Mouse (Mus musculus) layer of hippocampus, postnatal 14 days (tissue): ENCODE results near the gene Qrsl1. TPM values are rescaled to one million over a fixed set of nuclear protein-coding genes. Genes with fewer than 3 reads are reported as not detected.
A peak's percentile ranks its signal among the peaks of the same experiment; 100 is the strongest.
"Not testable (repeated sequence)": the region's sequence is repeated elsewhere in the genome, so short reads cannot be mapped to it uniquely, and the experiment has no call there.

Experiments
- DNase-seq, 2 experiments: peaks; one replicate each; pipeline ENCODE4 v3.0.0; 2021 to 2022; ENCODE audit warnings: low spot score in 2 of 2, mixed read lengths in 1 of 2
- long read RNA-seq, 2 experiments: library from polyadenylated mRNA; stranded (forward); transcript quantifications; one replicate each; pipeline ENCODE4 v2.0.0; 2021
- total RNA-seq, 2 experiments: library from RNA; stranded (reverse); gene quantifications; 2 replicates each; pipeline ENCODE4 v1.2.3; 2021

Qrsl1 gene
- 10 to 100 TPM; 13.5 to 14.6 TPM for total RNA-seq
- long read RNA-seq, experiment 1, transcript Qrsl1-201 (11 exons, 1,981 nt): major isoform, 14 of 19 reads
- long read RNA-seq, experiment 1, partial matches to known transcripts: 1 of 19 reads
- long read RNA-seq, experiment 1, other reads (novel, unspliced or antisense): 4 of 19 reads
- long read RNA-seq, experiment 2, transcript Qrsl1-201 (11 exons, 1,981 nt): major isoform, 20 of 25 reads
- long read RNA-seq, experiment 2, partial matches to known transcripts: 2 of 25 reads
- long read RNA-seq, experiment 2, other reads (novel, unspliced or antisense): 3 of 25 reads

- peak; percentile 94 to 95 for DNase-seq
Measured at GRCm38 (mm10) chr10:43901578-43902194, at the start of gene Qrsl1, which contains the start of gene Rtn4ip1. Qrsl1 (minus strand) TSS chr10:43901745. Rtn4ip1 (plus strand) TSS chr10:43901807.

GRCm38 (mm10) chr10:43945435-43945834 lies 43.9 kb upstream of the Qrsl1 start:
- DNase-seq: no peak

GRCm38 (mm10) chr10:43943736-43944135 lies 42.2 kb upstream of the Qrsl1 start:
- no peak for DNase-seq

GRCm38 (mm10) chr10:43939136-43939662 lies 37.7 kb upstream of the Qrsl1 start:
- no peak for DNase-seq

- DNase-seq: no peak
Measured at GRCm38 (mm10) chr10:43928596-43928995, 27.1 kb upstream of the Qrsl1 start.

GRCm38 (mm10) chr10:43927736-43928135 lies 26.2 kb upstream of the Qrsl1 start:
- no peak for DNase-seq

GRCm38 (mm10) chr10:43925776-43926175 lies 24.2 kb upstream of the Qrsl1 start:
- DNase-seq: not testable (repeated sequence)

- DNase-seq: no peak
Measured at GRCm38 (mm10) chr10:43923096-43923495, 21.6 kb upstream of the Qrsl1 start.

- DNase-seq: peak; percentile 80 to 85
Measured at GRCm38 (mm10) chr10:43918696-43919608, 17.4 kb upstream of the Qrsl1 start.

- DNase-seq: no peak
Measured at GRCm38 (mm10) chr10:43916737-43917136, 15.2 kb upstream of the Qrsl1 start.

- DNase-seq: no peak
Measured at GRCm38 (mm10) chr10:43916181-43916580, 14.6 kb upstream of the Qrsl1 start.

- no peak for DNase-seq
Measured at GRCm38 (mm10) chr10:43912236-43912635, 10.7 kb upstream of the Qrsl1 start.

- DNase-seq: no peak
Measured at GRCm38 (mm10) chr10:43910873-43911142, 9.3 kb upstream of the Qrsl1 start.

GRCm38 (mm10) chr10:43910032-43910872 lies 8.7 kb upstream of the Qrsl1 start:
- DNase-seq: no peak

GRCm38 (mm10) chr10:43904569-43904968 lies 3.0 kb upstream of the Qrsl1 start:
- no peak for DNase-seq

- DNase-seq: no peak
Measured at GRCm38 (mm10) chr10:43900883-43901570, 518 bp downstream of the Qrsl1 start.

GRCm38 (mm10) chr10:43898276-43898675 lies 3.3 kb downstream of the Qrsl1 start:
- no peak for DNase-seq

GRCm38 (mm10) chr10:43896065-43896464 lies 5.5 kb downstream of the Qrsl1 start:
- DNase-seq: no peak

GRCm38 (mm10) chr10:43892971-43893370 lies 8.6 kb downstream of the Qrsl1 start:
- no peak for DNase-seq

- no peak for DNase-seq
Measured at GRCm38 (mm10) chr10:43888976-43889375, 12.6 kb downstream of the Qrsl1 start.
